ENCODE assay signal across 22 mouse cellular contexts in the genomic region with DNA sequence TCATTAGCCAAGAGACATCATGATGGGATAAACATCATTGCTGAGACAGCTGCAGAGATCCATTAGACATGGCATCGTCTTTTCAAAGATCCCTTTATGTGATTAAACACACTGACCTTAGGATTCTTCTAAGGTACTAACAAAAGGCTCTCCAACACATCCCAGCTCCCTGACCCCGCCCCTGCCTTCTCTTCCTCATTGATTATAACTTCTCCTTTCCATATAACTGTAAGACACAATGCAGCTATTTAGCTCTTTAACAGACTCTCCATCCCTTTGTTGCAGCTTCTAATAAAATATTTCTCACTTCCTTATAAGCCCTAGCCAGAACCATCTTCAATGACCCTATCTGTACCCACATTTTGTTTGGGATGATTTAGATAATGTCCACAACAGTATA.
"Had no signal": no experiment of that assay in that cellular context is flagged by ENCODE, and none has a peak within 500 bp of the region (broad histone marks: within the 10 kb centered on the region; RNA-seq: fewer than 3 reads in every experiment).

No protein-coding gene starts in this region.

- H3K36me3 ChIP-seq: limb, embryonic 10.5 days; limb, embryonic 13.5 days; liver, embryonic 12.5 days; liver, embryonic 15.5 days; lung, embryonic 15.5 days; neural tube, embryonic 12.5 days; neural tube, embryonic 15.5 days had no signal

- H3K9ac ChIP-seq: limb, embryonic 13.5 days; liver, embryonic 12.5 days; liver, embryonic 15.5 days; lung, embryonic 15.5 days; neural tube, embryonic 12.5 days; neural tube, embryonic 15.5 days had no signal

- H3K4me3 ChIP-seq: limb, embryonic 10.5 days; limb, embryonic 13.5 days; liver, embryonic 12.5 days; liver, embryonic 15.5 days; lung, embryonic 15.5 days; neural tube, embryonic 12.5 days; neural tube, embryonic 15.5 days had no signal

- H3K27ac ChIP-seq: limb, embryonic 10.5 days; limb, embryonic 13.5 days; liver, embryonic 12.5 days; liver, embryonic 15.5 days; lung, embryonic 15.5 days; macrophage; neural tube, embryonic 12.5 days; neural tube, embryonic 15.5 days; stomach, postnatal 0 days had no signal

- DNase-seq: kidney, postnatal 10 days; kidney, postnatal 36 days; liver; lung, postnatal 14 days; midbrain, embryonic 14.5 days; right cerebral cortex, adult 18-20 months; right cerebral cortex, postnatal 14 days; right cerebral cortex, postnatal 4 days; thymus, adult 2 months; thymus, postnatal 14 days; thymus, postnatal 4 days had no signal

- H3K4me2 ChIP-seq: limb, embryonic 13.5 days; liver, embryonic 12.5 days; liver, embryonic 15.5 days; lung, embryonic 15.5 days; midbrain, embryonic 11.5 days; neural tube, embryonic 12.5 days; neural tube, embryonic 15.5 days had no signal

- ATAC-seq: intestine, postnatal 0 days; liver, embryonic 12.5 days had no signal

- H3K4me1 ChIP-seq: limb, embryonic 10.5 days; liver, embryonic 15.5 days; neural tube, embryonic 15.5 days had no signal

- H3K9me3 ChIP-seq: limb, embryonic 10.5 days; limb, embryonic 13.5 days; liver, embryonic 12.5 days; liver, embryonic 15.5 days; lung, embryonic 15.5 days; neural tube, embryonic 12.5 days; neural tube, embryonic 15.5 days had no signal

- H3K27me3 ChIP-seq: limb, embryonic 13.5 days; liver, embryonic 12.5 days; liver, embryonic 15.5 days; lung, embryonic 15.5 days; neural tube, embryonic 12.5 days; neural tube, embryonic 15.5 days had no signal
